In genomic region chr7:133551000-133551399, GRCm38 (mm10) we compare ENCODE assay signal across 32 mouse cellular contexts. TPM values are rescaled to one million over a fixed set of nuclear protein-coding genes. Genes with fewer than 3 reads are reported as not detected.
"Had no signal": no experiment of that assay in that cellular context is flagged by ENCODE, and none has a peak within 500 bp of the region (broad histone marks: within the 10 kb centered on the region; RNA-seq: fewer than 3 reads in every experiment).

No protein-coding gene starts in this region.

- H3K27me3 ChIP-seq: lung, embryonic 15.5 days; midbrain, embryonic 13.5 days; neural tube, embryonic 13.5 days had no signal

- H3K4me1 ChIP-seq: limb, embryonic 13.5 days; lung, embryonic 15.5 days; megakaryocyte, embryonic 14.5 days; midbrain, embryonic 13.5 days; neural tube, embryonic 13.5 days had no signal

- H3K27ac ChIP-seq: kidney, postnatal 0 days; layer of hippocampus, adult 2 months; limb, embryonic 10.5 days; limb, embryonic 13.5 days; lung, embryonic 15.5 days; midbrain, embryonic 10.5 days; midbrain, embryonic 13.5 days; neural tube, embryonic 13.5 days had no signal

- H3K9ac ChIP-seq: limb, embryonic 13.5 days; lung, embryonic 15.5 days; midbrain, embryonic 13.5 days; neural tube, embryonic 13.5 days had no signal

- ATAC-seq: intestine, postnatal 0 days; midbrain, embryonic 13.5 days; midbrain, embryonic 16.5 days had no signal

- H3K36me3 ChIP-seq: limb, embryonic 10.5 days; limb, embryonic 13.5 days; lung, embryonic 15.5 days; midbrain, embryonic 10.5 days; midbrain, embryonic 13.5 days; neural tube, embryonic 13.5 days had no signal

- H3K9me3 ChIP-seq: limb, embryonic 10.5 days; lung, embryonic 15.5 days; midbrain, embryonic 10.5 days; midbrain, embryonic 13.5 days; neural tube, embryonic 13.5 days had no signal

- DNase-seq: kidney, adult 2 months; kidney, postnatal 25 days; layer of hippocampus, adult 9-11 months; lung, postnatal 10 days; lung, postnatal 36 days; right cerebral cortex, adult 18-20 months; right cerebral cortex, postnatal 14 days; right cerebral cortex, postnatal 4 days; thymus, adult 18-20 months; thymus, postnatal 36 days had no signal

- H3K4me2 ChIP-seq: limb, embryonic 13.5 days; lung, embryonic 15.5 days; midbrain, embryonic 13.5 days; neural tube, embryonic 13.5 days had no signal

- H3K4me3 ChIP-seq: layer of hippocampus, adult 2 months; limb, embryonic 10.5 days; limb, embryonic 13.5 days; lung, embryonic 15.5 days; megakaryocyte, embryonic 14.5 days; midbrain, embryonic 10.5 days; midbrain, embryonic 13.5 days; myocyte; neural tube, embryonic 13.5 days had no signal

RNA-seq across cellular contexts. Expression of gene Tex36, which starts 51.0 kb away (rescaled TPM):
- total RNA-seq: layer of hippocampus, adult 2 months; layer of hippocampus, postnatal 25 days; left cerebral cortex, adult 18-20 months; left cerebral cortex, postnatal 25 days; liver, adult 2 months; monocyte, adult 5-6 weeks; neutrophil, adult 5-6 weeks had no signal
- polyA plus RNA-seq: intestine, postnatal 0 days; kidney, adult 2 months; kidney, embryonic 14.5 days; large intestine, adult 2 months; limb, embryonic 10.5 days; limb, embryonic 13.5 days; liver, adult 2 months; lung, embryonic 15.5 days; midbrain, embryonic 10.5 days; midbrain, embryonic 16.5 days; myocyte; neural tube, embryonic 13.5 days; stomach, embryonic 14.5 days; urinary bladder, adult 2 months had no signal
